Mouse (Mus musculus) olfactory bulb, adult 2 months (tissue): Measurements from ENCODE around the gene Crb2. TPM values are rescaled to one million over a fixed set of nuclear protein-coding genes. Genes with fewer than 3 reads are reported as not detected.
A peak's percentile ranks its signal among the peaks of the same experiment; 100 is the strongest.

ENCODE experiments used
- H3K27ac ChIP-seq: fragments of 200-500 bp; 2 replicates; pipeline ENCODE4 v1.5.1; 2012; ENCODE audit warnings: low read depth, low read length; ENCODE audit not compliant: insufficient read depth
- H3K4me1 ChIP-seq: fragments of 200-500 bp; 2 replicates; pipeline ENCODE4 v1.6.1; 2012; ENCODE audit warnings: low read length; ENCODE audit not compliant: control insufficient read depth, insufficient read depth
- H3K4me3 ChIP-seq: fragments of 200-500 bp; 2 replicates; pipeline ENCODE4 v1.5.1; 2012; ENCODE audit warnings: mild to moderate bottlenecking, low read depth, low read length, moderate library complexity; ENCODE audit not compliant: insufficient read depth
- CTCF ChIP-seq: fragments of 200-500 bp; IDR thresholded peaks from 2 replicates; pipeline ENCODE4 v1.5.1; 2012; ENCODE audit warnings: low read depth, mild to moderate bottlenecking, low read length, moderate library complexity; ENCODE audit not compliant: insufficient read depth
- POLR2A ChIP-seq: fragments of 200-500 bp; IDR thresholded peaks from 2 replicates; pipeline ENCODE4 v1.6.1; 2012; ENCODE audit warnings: mild to moderate bottlenecking, low read depth, low read length, moderate library complexity; ENCODE audit not compliant: insufficient read depth
- WGBS: fragments of 180-500 bp; shearing (Covaris S2); methylation state at CpG from one replicate; pipeline ENCODE4 v1.1.7; 2018; 5-methylcytosine and 5-hydroxymethylcytosine counted together
- polyA plus RNA-seq: library from polyadenylated mRNA; stranded (reverse); fragments of >200 nt; gene quantifications from 2 replicates; pipeline ENCODE4 v1.2.4, GENCODE M21; 2012; ENCODE audit warnings: low replicate concordance; ENCODE audit not compliant: missing spikeins, insufficient read depth, insufficient read length

Gene Crb2
- polyA plus RNA-seq, 1 experiment = not detected

DNA sequence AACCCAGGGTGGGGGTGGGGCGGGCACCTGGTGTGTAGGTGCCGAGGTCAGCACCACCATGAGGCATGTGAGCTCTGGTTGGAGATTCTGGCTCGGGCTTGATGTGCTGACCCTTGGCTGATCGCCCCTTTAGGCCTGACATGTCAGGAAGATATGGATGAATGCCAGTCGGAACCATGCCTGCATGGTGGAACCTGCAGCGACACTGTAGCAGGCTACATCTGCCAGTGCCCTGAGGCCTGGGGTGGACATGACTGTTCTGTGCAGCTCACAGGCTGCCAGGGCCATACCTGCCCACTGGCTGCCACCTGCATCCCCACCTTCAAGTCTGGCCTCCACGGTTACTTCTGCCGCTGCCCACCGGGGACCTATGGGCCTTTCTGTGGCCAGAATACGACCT, 13.9 kb downstream of the Crb2 start:
- Histone ChIP-seq H3K4me1 (peaks cover 14% of the 10 kb centered on the region), H3K4me3 (no peak overlapping the region), H3K27ac (no peak overlapping the region)
- TF ChIP-seq CTCF = no peak
- no peak for TF ChIP-seq POLR2A
- 84% methylated on average over 10 of the region's 10 CpGs for WGBS

DNA sequence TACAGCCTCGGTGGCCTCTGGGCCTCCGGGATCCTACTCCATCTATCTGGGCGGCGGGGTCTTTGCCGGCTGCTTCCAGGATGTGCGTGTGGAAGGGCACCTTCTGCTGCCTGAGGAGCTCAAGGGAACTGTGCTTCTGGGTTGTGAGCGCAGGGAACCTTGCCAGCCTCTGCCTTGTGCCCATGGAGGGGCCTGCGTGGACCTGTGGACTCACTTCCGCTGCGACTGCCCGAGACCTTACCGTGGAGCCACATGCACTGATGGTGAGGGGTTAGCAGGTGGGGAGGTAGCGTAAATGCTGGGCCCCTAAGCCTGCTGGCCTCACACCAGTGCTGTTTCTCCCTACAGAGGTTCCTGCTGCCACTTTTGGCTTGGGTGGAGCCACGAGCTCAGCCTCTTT, 14.7 kb downstream of the Crb2 start:
- TF ChIP-seq POLR2A (no peak), CTCF (no peak)
- Histone ChIP-seq H3K4me3 (no peak overlapping the region), H3K27ac (no peak overlapping the region), H3K4me1 (peaks cover 14% of the 10 kb centered on the region)
- 94% methylated on average over 14 of the region's 14 CpGs for WGBS

DNA sequence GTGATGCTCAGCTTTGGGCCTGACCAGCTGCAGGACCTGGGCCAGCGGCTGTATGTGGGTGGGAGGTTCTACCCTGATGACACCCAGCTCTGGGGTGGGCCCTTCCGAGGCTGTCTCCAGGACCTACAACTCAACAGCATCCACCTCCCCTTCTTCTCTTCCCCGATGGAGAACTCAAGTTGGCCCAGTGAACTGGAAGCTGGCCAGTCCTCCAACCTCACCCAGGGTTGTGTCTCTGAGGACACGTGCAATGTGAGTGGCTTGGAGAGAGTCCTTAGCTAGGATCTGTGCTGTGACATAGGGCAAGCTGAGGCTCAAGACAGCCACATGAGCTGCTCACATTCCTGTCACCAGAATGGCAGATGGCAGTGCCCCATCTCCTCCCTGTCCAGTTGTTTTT, 15.3 kb downstream of the Crb2 start:
- H3K27ac ChIP-seq = no peak overlapping the region
- H3K4me3 ChIP-seq = no peak overlapping the region
- peaks cover 13% of the 10 kb centered on the region for H3K4me1 ChIP-seq
- WGBS = 83% methylated on average over 4 of the region's 4 CpGs
- TF ChIP-seq CTCF (no peak), POLR2A (no peak)

- 62% methylated on average over 1 of the region's 1 CpGs for WGBS
- H3K4me1 ChIP-seq = no peaks in the 10 kb centered on the region
Measured at GRCm38 (mm10) chr2:37796021-37796420, 20.0 kb downstream of the Crb2 start.

GRCm38 (mm10) chr2:37797046-37797445, 21.0 kb downstream of the Crb2 start:
- H3K27ac ChIP-seq = no peak overlapping the region
- no peaks in the 10 kb centered on the region for H3K4me1 ChIP-seq
- 90% methylated on average over 4 of the region's 4 CpGs for WGBS
- no peak overlapping the region for H3K4me3 ChIP-seq
- no peak for TF ChIP-seq POLR2A
- no peak for TF ChIP-seq CTCF

More at GRCm38 (mm10) chr2:37796021-37796420, 20.0 kb downstream of the Crb2 start:
- no peak for TF ChIP-seq CTCF
- H3K4me3 ChIP-seq = no peak overlapping the region
- no peak overlapping the region for H3K27ac ChIP-seq

DNA sequence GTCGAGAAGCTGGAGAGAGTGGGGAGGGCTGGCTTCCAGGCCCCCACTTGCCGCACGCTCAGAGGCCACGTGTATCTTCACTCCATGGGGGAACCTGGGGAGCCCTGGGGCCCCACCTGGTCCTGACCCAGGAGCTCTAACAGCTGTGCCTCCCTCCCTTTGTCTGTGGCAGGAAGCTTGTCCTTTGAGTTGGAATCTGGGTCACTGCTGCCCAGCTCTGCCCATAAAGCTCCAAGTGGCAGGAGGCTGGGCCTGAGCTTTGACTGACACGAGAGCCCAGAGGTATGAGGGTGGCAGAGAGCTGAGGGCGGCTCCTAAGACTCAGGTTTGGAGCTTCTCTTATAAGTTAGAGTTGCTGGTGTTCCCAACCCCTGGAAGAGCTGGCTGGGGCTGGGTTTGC, 23.1 kb downstream of the Crb2 start:
- H3K4me3 ChIP-seq = no peak overlapping the region
- 72% methylated on average over 6 of the region's 6 CpGs for WGBS
- H3K4me1 ChIP-seq = no peaks in the 10 kb centered on the region
- no peak overlapping the region for H3K27ac ChIP-seq
- TF ChIP-seq POLR2A (no peak), CTCF (no peak)

- no peak overlapping the region for H3K4me3 ChIP-seq
- H3K27ac ChIP-seq = no peak overlapping the region
- 85% methylated on average over 4 of the region's 4 CpGs for WGBS
- H3K4me1 ChIP-seq = no peaks in the 10 kb centered on the region
- TF ChIP-seq POLR2A = no peak
- no peak for TF ChIP-seq CTCF
Measured at GRCm38 (mm10) chr2:37801687-37802086, 25.6 kb downstream of the Crb2 start.

DNA sequence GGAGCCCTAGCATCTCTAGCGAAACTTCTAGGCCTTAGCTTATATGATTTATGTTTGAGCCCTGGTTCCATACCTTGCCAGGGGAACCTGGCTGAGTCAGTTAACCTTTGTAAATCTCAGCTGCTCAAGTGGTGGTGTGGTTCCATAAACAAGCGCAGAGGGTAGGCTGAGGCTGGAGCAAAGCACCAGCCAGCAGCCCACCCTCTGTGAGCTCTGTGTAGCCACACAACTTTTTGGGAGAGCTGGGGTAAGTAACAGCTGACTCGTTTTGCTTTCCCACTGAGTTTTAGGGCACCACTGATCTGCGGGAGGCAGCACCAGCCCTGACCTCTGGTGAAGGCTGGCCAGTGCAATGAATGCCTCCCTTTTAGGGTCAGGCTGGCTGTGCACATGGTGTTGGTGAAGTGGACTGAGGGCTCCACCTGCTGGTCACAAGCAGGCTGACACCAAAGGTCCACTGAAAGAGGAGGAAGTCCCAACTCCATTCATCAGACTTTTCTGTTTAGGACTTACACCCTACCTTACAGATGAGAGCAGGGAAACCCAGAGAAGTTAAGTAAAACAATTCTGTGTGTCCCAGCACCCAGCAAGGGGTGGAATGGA, 26.7 kb downstream of the Crb2 start:
- TF ChIP-seq POLR2A (no peak), CTCF (peak; percentile 72)
- Histone ChIP-seq H3K4me1 (no peaks in the 10 kb centered on the region), H3K4me3 (no peak overlapping the region), H3K27ac (no peak overlapping the region)
- 58% methylated on average over 4 of the region's 4 CpGs for WGBS

DNA sequence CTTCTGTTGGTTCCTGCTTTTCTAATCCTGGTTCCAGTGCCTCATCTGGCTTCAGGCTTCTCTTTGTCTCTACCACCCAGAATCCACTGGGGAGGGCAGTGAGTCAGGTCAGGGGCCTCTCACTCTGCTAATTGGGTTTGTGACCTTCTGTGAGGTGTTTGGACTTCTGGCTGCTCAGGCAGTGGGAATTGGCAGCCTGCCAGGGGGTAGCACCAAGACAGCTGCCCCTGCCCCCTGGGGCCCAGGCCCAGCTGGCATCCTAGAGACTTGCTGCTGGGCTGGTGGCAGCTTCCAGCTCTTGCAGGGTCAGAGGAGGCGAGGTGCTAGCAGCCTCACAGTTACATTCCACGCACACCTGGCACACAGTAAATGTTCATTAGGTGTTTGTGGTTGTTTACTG, 35.6 kb downstream of the Crb2 start:
- TF ChIP-seq CTCF (no peak), POLR2A (no peak)
- WGBS = 63% methylated on average over 2 of the region's 2 CpGs
- Histone ChIP-seq H3K4me3 (no peak overlapping the region), H3K4me1 (peaks cover 5% of the 10 kb centered on the region; the same call in 1 of the 2 replicates), H3K27ac (no peak overlapping the region)

- WGBS = 91% methylated on average over 5 of the region's 5 CpGs
- H3K4me1 ChIP-seq = peaks cover 6% of the 10 kb centered on the region; the same call in 1 of the 2 replicates
- TF ChIP-seq POLR2A (no peak), CTCF (no peak)
- no peak overlapping the region for H3K27ac ChIP-seq
- H3K4me3 ChIP-seq = no peak overlapping the region
Measured at GRCm38 (mm10) chr2:37812401-37812800, 36.4 kb downstream of the Crb2 start.
